Comparison of ENCODE assay signal across 11 mouse cellular contexts in the genomic region with DNA sequence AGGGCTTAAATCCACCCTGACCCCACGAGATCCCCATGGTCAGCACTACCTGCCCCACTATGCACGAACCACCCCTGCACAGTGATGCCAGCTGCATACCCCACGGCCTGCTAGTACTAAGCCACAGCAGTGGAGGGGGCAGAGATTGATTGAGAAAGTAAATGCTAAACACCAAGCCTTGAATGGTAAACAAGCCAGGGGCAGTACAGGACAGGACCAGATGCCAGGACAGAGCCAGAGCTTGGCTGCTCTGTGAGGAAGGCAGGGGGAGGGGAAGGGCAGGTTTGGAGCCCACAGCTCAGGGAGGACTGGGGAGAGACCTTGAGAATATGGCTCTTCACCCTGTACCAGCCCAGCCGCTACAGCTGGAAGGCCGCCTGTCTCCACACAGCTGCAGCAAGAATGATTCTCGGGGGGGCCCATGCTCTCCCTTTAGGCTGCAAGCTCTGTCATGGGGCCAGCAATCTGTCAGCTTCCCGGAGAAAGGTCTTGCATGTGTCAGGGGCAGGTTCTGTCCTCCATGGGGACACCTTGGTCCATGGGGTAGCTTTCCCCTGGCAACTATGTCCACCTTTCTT. TPM values are rescaled to one million over a fixed set of nuclear protein-coding genes. Genes with fewer than 3 reads are reported as not detected.
A peak's percentile ranks its signal among the peaks of the same experiment; 100 is the strongest.
DNase-seq lines count a peak whose midpoint lies in the region; ATAC-seq and TF ChIP-seq lines count a peak whose summit lies in the region.
"Had no signal": no experiment of that assay in that cellular context is flagged by ENCODE, and none has a peak within 500 bp of the region (broad histone marks: within the 10 kb centered on the region; RNA-seq: fewer than 3 reads in every experiment).

No protein-coding gene starts in this region.

- H3K4me2 ChIP-seq in lung, embryonic 14.5 days: peak overlapping the region; percentile 88; the same call in 1 of the 2 replicates
- no peak overlapping the region for H3K4me2 ChIP-seq in heart, embryonic 15.5 days
- peak overlapping the region; percentile 84; the same call in 1 of the 2 replicates for H3K4me2 ChIP-seq in midbrain, postnatal 0 days (ENCODE audit: low read depth, low read length, poor library complexity, severe bottlenecking)

- no peak for DNase-seq in heart, embryonic 10.5 days (ENCODE audit: low spot score)
- DNase-seq in heart, adult 8-10 months (ENCODE audit: low spot score): no peak
- DNase-seq in lung, embryonic 14.5 days: no peak
- no peak for DNase-seq in lung, adult 2 months
- no peak for DNase-seq in midbrain, postnatal 0 days (ENCODE audit: low spot score)
- DNase-seq: cerebellum, postnatal 36 days; thymus, postnatal 14 days had no signal

- no peak for TF ChIP-seq POLR2A in lung, adult 2 months (IDR thresholded peaks at IDR 0.05; ENCODE audit: borderline replicate concordance, extremely low read depth, low read depth, low read length)

- no peak for TF ChIP-seq CTCF in lung, embryonic 14.5 days (IDR thresholded peaks at IDR 0.05; ENCODE audit: low read depth)
- no peak for TF ChIP-seq CTCF in lung, adult 2 months (IDR thresholded peaks at IDR 0.05; ENCODE audit: insufficient read depth, low read length)
- TF ChIP-seq CTCF in midbrain, postnatal 0 days (IDR thresholded peaks at IDR 0.05): no peak

- 81% methylated on average over 7 of the region's 7 CpGs for WGBS in heart, embryonic 10.5 days
- 58% methylated on average over 7 of the region's 7 CpGs for WGBS in lung, embryonic 14.5 days
- WGBS in lung, adult 2 months: 75% methylated on average over 7 of the region's 7 CpGs
- 69% methylated on average over 7 of the region's 7 CpGs for WGBS in heart, embryonic 15.5 days
- WGBS in midbrain, postnatal 0 days: 88% methylated on average over 7 of the region's 7 CpGs

- no peak overlapping the region; the same call in 1 of the 2 replicates for H3K4me3 ChIP-seq in heart, embryonic 10.5 days
- no peak overlapping the region for H3K4me3 ChIP-seq in lung, embryonic 14.5 days (ENCODE audit: low read depth, low read length)
- no peak overlapping the region for H3K4me3 ChIP-seq in lung, adult 2 months (replicated peaks; ENCODE audit: extremely low read depth, low read depth, low read length)
- no peak overlapping the region for H3K4me3 ChIP-seq in heart, embryonic 15.5 days
- H3K4me3 ChIP-seq in midbrain, postnatal 0 days (ENCODE audit: low read depth, low read length): no peak overlapping the region

- no peak for ATAC-seq in lung, embryonic 14.5 days (ENCODE audit: insufficient read depth)
- ATAC-seq in heart, embryonic 15.5 days (replicated peaks; ENCODE audit: insufficient number of reproducible peaks, insufficient read depth, low FRiP score, low read depth): no peak
- no peak for ATAC-seq in midbrain, postnatal 0 days (ENCODE audit: low FRiP score)
- no peak for ATAC-seq in CD4-positive, CD25-positive, alpha-beta regulatory T cell, adult 4 months
- ATAC-seq: inflammation-experienced regulatory T-cells, adult 6 months had no signal

- peaks cover 33% of the 10 kb centered on the region for H3K4me1 ChIP-seq in heart, embryonic 10.5 days
- H3K4me1 ChIP-seq in lung, embryonic 14.5 days (ENCODE audit: insufficient read depth): peaks cover 10% of the 10 kb centered on the region; the same call in 1 of the 2 replicates
- H3K4me1 ChIP-seq in lung, adult 2 months (ENCODE audit: control insufficient read depth, insufficient read depth, low read length): peaks cover 10% of the 10 kb centered on the region
- peaks cover 21% of the 10 kb centered on the region for H3K4me1 ChIP-seq in heart, embryonic 15.5 days (replicated peaks)
- peaks cover 11% of the 10 kb centered on the region for H3K4me1 ChIP-seq in midbrain, postnatal 0 days (ENCODE audit: insufficient read depth, low read length)

- no peaks in the 10 kb centered on the region for H3K9me3 ChIP-seq in heart, embryonic 10.5 days
- H3K9me3 ChIP-seq in lung, embryonic 14.5 days (ENCODE audit: low read depth, low read length): no peaks in the 10 kb centered on the region
- H3K9me3 ChIP-seq in heart, embryonic 15.5 days (replicated peaks): no peaks in the 10 kb centered on the region
- H3K9me3 ChIP-seq in midbrain, postnatal 0 days (ENCODE audit: low read length): no peaks in the 10 kb centered on the region
- H3K9me3 ChIP-seq: limb, embryonic 13.5 days had no signal

- peak overlapping the region; percentile 92; the same call in 1 of the 2 replicates for H3K27ac ChIP-seq in heart, embryonic 10.5 days
- H3K27ac ChIP-seq in lung, embryonic 14.5 days (ENCODE audit: low read depth): no peak overlapping the region
- no peak overlapping the region for H3K27ac ChIP-seq in heart, embryonic 15.5 days
- H3K27ac ChIP-seq in midbrain, postnatal 0 days (ENCODE audit: low read depth, low read length): no peak overlapping the region

- H3K9ac ChIP-seq in lung, embryonic 14.5 days: peak overlapping the region; percentile 18; the same call in 1 of the 2 replicates
- 0 out of 2 replicates have a peak overlapping the region, but pooled peaks have one; percentile 17 for H3K9ac ChIP-seq in heart, embryonic 15.5 days
- no peak overlapping the region for H3K9ac ChIP-seq in midbrain, postnatal 0 days (replicated peaks; ENCODE audit: low read length, poor library complexity, severe bottlenecking)

- peaks cover 13% of the 10 kb centered on the region; the same call in 1 of the 2 replicates for H3K27me3 ChIP-seq in heart, embryonic 10.5 days (ENCODE audit: insufficient read depth, poor library complexity, severe bottlenecking)
- H3K27me3 ChIP-seq in lung, embryonic 14.5 days (ENCODE audit: insufficient read depth, low read length): no peaks in the 10 kb centered on the region
- no peaks in the 10 kb centered on the region for H3K27me3 ChIP-seq in heart, embryonic 15.5 days
- no peaks in the 10 kb centered on the region for H3K27me3 ChIP-seq in midbrain, postnatal 0 days (ENCODE audit: insufficient read depth, low read length)
- H3K27me3 ChIP-seq: limb, embryonic 13.5 days had no signal

- peaks cover 7% of the 10 kb centered on the region; the same call in 1 of the 2 replicates for H3K36me3 ChIP-seq in heart, embryonic 10.5 days
- no peaks in the 10 kb centered on the region for H3K36me3 ChIP-seq in lung, embryonic 14.5 days (ENCODE audit: insufficient read depth)
- H3K36me3 ChIP-seq in heart, embryonic 15.5 days: peaks cover 11% of the 10 kb centered on the region
- no peaks in the 10 kb centered on the region for H3K36me3 ChIP-seq in midbrain, postnatal 0 days (ENCODE audit: insufficient read depth, low read length)

RNA-seq across cellular contexts. Expression of gene Tldc1, which starts 1.5 kb away (rescaled TPM):
- 14.5 and 19.8 TPM in 2 replicates for polyA plus RNA-seq in heart, embryonic 10.5 days (2016; fragmentation: Nextera tagmentation; extraction: Ambion mirVana)
- 10 to 100 TPM; 11.3 to 14.3 (median 12.1) TPM for total RNA-seq in heart, adult 8-10 months (2022)
- 9.7 and 10.3 TPM in 2 replicates for polyA plus RNA-seq in lung, embryonic 14.5 days (2014; fragmentation: Nextera tagmentation; extraction: Ambion mirVana)
- polyA plus RNA-seq in lung, adult 2 months (2012; rRNA removed): 10.2 and 10.8 TPM in 2 replicates
- polyA plus RNA-seq in heart, embryonic 15.5 days (2015; fragmentation: Nextera tagmentation; extraction: Ambion mirVana): 10.9 and 12.8 TPM in 2 replicates
- 18.5 and 20.4 TPM in 2 replicates for total RNA-seq in midbrain, postnatal 0 days (2014; rRNA removed)
- polyA plus RNA-seq in midbrain, postnatal 0 days (2015; fragmentation: Nextera tagmentation; extraction: Ambion mirVana): 6.7 and 7.4 TPM in 2 replicates
- 10 to 100 TPM in 1 of 2 experiments, 1 to 10 TPM in 1; 6.5 to 14.3 TPM for polyA plus RNA-seq in CD4-positive, CD25-positive, alpha-beta regulatory T cell, adult 4 months (2017; shearing (Covaris generic))
